Mouse (Mus musculus) retina, adult 2 months (tissue): Measurements from ENCODE around the gene Nphs1.
"Not testable (repeated sequence)": the region's sequence is repeated elsewhere in the genome, so short reads cannot be mapped to it uniquely, and the experiment has no call there.

Source experiments
- DNase-seq: peaks from one replicate; pipeline ENCODE4 v3.0.0-alpha.2; 2012; ENCODE audit warnings: low read depth, low spot score

The Nphs1 gene

DNA sequence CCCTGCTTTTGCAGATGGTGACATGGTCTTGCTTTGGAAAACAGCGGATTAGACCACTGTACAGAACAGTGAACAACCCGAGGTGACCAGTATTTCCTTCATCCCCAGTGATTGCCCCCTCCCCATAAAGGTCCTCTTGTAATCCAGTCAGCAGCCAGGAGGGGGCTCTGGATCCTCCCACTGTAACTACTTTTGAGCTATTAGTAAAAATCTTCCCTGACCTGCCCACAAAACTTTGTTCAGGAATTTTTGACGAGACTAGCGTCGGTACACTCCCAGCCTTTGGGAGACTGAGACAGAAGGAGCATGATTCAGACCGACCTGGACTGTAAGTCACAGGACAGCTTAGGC is 32.8 kb downstream of the Nphs1 start:
- DNase-seq, result no peak

DNA sequence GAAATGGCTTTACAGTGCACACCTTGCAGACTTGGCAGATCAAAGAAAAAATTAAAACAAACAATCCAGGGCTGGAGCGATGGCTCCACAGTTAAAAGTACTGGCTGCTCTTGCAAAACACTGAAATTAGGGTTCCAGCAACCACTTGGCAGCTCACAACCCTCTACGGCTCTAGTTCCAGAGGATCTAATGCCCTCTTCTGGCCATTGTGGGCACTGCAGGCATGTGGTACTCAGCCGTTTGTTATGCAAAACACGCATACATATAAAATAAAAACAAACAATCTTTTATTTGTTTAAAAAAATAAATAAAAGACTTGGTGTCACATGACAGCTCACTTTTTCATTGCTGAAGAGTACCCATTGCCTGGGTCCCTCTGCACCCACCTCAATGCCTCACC is 34.6 kb downstream of the Nphs1 start:
- peak; percentile 39 for DNase-seq

DNA sequence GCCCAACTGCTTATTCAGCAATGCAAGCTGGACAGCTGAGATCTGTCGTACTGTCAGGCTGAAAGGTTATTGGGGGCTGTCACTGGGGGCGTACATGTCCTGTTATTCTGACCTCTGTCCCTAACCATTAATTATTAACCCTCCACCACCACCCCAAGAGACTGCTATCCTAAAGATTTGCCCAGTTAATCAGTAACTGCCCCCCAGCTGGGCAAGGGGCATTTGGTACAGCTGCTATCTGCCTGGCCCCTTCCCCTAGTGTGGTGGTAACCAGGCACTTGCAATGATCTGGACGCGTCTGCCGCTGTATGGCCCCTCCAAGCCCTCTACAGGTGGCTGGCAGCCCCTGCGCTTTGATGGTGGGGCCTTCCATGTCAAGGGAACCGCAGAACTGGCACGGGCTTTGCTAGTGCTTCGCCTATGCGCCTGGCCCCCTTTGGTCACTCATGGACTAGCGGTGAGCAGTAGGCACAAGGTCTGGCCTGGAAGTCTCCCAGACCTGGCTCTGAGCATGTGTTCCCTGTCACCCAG is 35.4 kb downstream of the Nphs1 start, which contains the start of gene Prodh2:
Gene Prodh2 (plus strand): TSS at position 222 of the 531 bp plus-strand sequence.
- no peak for DNase-seq

DNA sequence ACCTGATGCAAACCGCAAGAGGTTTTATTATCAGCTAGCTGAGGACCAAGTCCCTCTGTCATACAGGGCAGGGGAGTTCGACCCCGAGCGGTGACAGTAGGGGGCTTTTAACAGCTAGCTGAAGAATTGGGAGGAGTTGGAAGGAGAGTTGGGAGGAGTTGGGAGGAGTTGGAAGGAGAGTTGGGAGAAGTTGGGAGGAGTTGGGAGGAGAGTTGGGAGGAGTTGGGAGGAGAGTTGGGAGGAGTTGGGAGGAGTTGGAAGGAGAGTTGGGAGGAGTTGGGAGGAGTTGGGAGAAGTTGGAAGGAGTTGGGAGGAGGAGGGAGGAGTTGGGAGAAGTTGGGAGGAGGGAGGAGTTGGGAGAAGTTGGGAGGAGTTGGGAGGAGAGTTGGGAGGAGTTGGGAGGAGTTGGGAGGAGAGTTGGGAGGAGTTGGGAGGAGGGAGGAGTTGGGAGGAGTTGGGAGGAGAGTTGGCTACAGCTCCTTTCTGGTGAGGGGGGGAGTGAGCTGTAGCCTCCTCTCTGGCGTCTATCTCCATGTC is 37.5 kb downstream of the Nphs1 start:
- not testable (repeated sequence) for DNase-seq

DNA sequence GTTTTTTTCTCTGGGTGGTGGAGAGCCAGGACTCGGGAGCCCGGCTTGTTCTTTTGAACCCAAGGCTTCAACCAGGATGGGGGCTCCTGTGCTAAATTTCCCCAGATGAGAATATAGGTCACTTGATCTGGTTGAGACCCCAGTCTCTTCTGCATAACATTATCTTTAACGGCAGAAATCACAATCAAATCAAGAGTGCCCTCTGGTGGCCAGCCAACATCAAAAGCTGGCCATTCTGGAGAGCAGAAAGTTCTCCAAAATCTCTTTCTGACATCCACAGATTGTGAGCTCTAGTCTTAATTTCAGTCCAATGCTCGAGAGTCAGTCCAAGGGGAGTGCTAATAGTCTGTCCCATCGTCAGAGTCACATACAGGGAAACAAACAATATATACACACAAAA is 43.0 kb downstream of the Nphs1 start:
- not testable (repeated sequence) for DNase-seq

DNA sequence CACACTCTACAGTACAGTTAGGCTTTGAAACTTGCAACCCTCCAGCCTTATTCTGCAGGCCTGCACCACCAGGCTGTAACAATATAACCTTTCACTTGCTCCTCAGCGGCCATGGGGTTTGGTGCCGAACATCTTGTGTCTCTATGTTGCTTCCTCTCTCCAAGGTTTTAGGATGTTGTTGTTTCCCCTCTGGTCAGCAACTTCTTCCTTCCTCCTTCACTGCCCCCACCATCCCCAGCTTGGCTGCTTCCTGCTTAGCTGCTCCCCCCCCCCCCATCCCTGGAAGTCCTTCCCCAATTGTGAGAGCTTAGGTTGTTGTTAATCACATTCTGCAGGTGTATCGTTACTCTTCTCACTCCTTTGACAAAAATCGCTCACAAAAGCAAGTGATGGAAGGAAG is 49.9 kb downstream of the Nphs1 start:
- no peak for DNase-seq

DNA sequence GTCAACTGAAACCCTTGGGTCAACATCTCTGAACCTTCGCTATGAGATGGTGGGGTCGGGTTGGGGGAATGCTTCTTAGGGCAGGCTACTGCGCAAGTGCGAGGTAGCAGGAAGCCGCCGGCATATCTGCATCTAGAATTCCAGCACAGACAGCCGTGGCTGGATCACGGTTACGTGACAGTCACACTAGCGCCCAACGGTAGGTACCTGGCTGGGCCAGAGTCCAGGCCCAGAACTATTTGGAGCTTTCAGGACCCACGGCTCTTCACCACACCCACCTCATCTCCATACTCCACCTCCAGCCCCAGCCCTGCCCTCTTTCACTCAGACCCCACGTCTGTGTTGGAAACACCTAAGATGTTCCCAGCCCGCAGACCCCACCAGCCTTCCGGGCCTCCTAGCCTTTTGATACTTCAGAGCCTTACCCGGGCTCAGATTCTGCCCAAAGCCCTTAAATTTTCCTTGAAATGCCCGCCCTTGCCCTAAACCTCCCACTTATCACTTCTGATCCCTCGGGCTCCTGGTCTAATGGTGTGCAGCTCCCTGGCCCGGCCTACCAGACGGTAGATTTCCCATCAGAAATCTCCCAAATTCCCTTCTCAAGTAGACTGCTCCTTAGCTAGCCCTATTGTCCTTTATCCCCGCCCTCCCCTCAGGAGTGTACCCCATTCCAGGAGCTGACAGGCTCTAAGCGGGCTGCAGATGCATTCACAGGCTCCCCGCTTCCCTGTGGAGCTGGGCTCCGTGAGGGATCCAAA is 57.1 kb downstream of the Nphs1 start:
- DNase-seq, result no peak

DNA sequence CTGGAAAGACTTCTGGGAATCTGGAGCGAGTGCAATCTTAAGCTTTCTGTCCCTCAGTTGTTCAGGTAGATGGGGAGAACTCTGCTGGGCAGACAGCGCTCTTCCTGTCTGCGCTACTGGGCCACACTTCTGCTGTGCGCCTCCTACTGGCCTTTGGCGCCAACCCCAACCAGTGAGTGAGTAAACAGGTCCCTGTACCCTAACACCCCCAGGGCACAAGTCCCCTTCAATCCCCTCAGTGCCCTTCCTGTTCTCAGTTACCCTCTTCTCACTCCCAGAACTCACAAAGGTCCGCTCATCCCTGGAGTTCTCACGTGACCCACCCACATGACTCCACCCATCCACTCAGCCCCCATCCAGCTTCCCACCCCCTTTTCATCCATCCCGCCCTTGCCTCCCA is 60.2 kb downstream of the Nphs1 start:
- DNase-seq, result no peak

DNA sequence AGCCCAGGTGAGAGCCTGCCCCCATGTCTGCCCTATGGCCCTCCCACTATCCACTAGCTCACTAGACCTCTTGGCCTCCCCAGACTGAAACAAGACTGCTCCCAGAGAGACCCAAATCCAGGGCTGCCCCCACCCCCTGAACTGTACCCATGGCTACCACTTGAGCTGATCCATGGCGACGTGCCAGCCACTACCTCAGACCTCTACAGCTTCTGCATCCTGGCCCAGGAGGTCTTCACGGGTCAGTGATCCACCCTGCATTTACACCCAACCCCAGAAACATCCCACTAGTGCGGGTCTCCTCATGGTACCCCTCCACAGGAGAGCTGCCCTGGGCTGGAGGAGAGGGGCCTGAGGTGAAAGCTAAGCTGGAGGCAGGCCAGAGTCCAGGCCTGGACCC is 62.3 kb downstream of the Nphs1 start:
- no peak for DNase-seq

DNA sequence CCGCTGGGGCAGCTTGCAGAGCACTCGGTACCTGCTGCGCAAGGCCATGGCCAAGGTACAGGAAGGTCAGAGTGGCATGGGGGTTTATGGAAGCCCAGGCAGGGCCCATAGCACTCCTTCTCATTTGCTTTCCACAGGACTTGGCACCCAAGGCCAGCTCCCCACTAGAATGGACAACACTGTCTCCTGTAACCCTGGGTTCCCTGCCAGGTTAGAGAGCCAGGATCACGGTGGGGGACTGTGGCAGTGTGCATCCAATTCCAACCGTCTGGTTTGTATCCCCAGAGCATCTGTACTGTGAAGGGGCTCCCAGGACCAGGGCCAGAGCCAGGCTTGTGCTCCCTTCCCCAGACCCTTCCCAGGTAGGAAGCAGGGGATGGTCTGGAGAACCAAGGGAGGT is 62.7 kb downstream of the Nphs1 start:
- no peak for DNase-seq

DNA sequence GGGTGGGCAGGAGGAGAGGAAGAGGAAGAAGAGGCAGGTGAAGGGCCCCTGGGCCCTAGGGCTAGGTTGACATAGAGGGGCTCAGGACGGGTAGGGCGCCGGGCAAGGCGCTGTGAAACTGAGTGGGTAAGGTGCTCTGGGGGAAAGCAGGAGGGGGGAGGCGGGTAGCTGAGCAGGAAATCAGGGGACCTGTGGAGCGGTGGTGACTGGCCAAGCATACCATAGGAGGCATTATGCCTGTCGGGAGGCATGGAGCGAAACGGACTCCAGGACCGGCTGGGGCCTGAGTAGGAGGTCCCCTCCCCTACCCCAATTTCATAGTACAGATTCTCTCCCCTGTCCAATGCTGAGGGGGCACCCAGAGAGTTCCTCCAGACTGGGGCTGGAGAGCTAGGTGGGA is 64.8 kb downstream of the Nphs1 start:
- DNase-seq, result no peak

DNA sequence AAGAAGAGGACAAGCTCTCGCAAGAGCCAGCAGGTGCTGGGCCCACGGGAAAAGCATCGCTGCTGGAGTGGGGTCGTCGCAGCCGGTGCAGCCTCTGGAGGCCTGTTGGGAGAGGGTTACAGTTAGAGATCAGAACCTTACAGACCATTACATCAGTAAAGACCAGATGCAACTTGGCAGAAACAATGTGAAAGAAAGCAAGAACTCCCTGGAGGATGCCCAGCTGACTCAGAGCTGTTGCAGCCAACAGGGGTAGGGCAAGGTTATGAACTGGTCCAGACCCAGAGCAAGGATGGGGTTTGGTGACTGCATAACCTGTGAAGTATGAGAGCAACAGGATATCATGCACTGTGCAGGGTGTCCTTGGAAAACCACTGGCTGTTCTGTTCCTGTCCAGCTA is 66.4 kb downstream of the Nphs1 start:
- DNase-seq, result no peak

DNA sequence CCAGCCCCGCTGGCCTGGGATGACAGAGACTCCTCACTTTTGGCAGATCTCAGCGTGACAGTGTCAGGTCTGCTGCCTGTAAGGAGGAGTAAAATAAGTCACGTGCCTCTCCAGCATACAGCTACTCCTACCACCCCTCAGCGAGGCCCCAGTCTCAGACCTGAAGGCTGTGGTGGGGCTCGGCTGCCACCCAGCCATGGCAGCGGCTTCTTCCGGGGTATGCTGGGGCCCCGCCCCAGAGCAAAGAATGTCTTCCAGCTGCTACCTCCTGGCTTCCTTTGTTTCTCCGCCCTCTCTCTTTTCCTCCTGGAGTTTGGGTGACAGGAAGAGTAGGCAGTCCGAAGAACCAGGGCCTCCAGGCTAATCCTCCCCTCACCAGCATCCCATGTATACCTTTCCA is 67.8 kb downstream of the Nphs1 start:
- DNase-seq, result no peak

DNA sequence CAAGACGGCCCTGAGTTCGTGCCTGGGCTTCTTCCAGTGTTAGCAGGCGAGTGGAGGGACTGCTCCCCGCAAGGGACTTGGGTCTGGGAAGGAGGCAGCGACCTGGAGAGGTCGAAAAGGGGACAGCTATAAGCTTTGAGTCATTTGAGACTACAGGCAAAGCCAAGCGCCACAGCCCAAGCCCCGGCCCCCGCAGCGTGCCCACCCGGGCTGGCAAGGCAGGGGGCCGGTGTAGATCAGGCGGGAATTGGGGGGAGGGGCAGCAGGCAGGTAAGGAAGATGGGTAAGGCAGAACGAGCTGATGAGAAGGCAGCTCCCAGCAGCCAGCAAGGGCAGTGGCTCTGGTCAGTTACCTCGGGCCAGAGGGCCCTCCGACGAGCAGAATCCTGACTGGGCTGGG is 68.3 kb downstream of the Nphs1 start:
- no peak for DNase-seq

DNA sequence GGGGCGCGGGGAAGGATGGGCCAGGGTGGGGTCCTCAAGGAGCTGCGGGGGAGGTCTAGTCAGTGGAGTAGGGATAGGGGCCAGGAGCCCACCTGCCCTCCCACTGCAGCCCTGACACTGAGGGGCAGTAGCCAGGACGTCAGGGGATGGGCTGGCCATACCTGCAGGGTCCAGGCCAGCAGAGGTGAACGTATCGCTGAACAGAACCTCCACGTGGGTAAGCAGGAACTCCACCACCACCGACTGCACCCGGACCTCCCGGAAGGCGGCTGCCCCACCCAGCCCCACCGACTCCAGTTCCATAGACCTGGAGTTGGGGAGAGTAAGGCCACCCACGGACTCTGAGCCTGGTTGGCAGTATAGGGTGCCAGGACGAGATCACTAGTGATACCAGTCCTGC is 68.9 kb downstream of the Nphs1 start:
- no peak for DNase-seq

DNA sequence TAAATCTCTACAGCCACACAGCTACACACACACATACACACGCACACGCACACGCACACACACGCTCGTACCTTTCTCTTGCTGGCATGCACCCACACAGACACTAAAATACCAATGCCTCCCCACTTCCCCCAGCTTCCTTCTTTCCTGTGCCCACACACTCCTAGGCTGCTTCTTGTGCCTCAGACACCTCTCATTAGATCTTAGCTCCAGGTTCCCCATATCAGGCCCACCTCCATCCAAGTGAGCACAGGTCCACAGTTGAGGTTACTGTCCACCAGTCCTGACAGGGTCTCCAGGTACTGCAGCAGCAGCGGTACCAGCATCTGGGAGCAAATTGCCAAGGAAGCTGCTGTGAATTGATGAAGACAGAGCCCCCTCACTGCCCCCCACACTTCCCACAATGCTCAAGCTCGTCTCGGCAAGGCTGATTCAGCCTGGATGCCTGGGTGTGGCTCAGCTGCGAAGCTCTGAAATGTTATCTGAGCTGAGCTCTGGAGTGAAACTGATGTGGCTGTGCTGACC is 73.2 kb downstream of the Nphs1 start:
- no peak for DNase-seq

DNA sequence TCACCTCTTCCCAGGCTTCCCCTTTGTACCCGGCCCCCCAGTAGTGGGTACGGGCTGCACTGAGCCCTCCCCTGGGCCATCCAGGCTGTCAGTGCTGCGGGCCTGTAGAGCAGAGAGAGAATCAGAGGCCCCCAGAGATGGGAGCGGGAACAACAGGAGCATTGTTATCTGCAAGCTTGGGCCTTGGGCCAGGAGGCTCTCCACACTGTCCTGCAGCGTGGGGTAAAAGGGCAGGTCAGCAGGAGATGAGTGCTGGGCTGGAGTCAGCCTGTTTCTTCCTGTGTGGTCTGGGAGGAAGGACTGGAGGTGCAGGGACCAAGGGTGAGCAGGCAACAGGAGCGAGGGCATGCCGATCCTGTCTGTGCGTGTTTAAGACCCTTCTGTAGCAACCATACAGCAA is 74.8 kb downstream of the Nphs1 start:
- DNase-seq, result no peak

DNA sequence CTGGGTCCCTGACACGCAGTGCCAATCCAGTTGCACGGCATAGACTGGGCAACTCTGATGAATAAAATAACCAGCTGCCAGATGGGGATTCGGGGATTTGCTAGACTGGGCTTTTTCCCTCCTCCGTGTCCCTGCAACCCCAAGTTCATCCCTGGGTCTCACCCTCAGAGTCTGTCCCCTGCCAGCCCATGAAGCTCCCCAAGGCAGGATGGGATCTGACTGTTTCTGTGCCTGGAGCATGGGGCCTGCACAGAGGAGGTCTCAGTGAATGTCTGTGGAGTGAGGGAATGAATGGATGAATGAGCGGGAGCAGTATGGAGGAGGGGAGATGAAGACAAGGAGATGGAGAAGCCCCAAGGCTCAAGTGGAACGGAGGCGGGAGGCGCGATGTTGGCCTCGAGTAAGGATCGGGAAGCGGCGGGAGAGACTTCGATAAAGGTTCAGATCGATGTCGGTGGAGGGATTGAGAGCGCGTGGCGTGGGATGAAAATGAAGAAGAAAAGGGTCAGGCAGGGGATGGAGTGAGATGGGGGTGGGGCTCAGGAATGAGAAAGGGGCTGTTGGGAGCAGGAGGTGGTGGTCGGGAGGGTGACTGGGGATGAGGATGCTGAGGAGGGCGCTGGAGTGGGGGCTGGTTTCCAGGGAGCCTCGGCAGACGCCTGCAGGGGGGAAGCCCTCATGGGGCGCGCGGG is 76.0 kb downstream of the Nphs1 start:
- DNase-seq, result no peak

DNA sequence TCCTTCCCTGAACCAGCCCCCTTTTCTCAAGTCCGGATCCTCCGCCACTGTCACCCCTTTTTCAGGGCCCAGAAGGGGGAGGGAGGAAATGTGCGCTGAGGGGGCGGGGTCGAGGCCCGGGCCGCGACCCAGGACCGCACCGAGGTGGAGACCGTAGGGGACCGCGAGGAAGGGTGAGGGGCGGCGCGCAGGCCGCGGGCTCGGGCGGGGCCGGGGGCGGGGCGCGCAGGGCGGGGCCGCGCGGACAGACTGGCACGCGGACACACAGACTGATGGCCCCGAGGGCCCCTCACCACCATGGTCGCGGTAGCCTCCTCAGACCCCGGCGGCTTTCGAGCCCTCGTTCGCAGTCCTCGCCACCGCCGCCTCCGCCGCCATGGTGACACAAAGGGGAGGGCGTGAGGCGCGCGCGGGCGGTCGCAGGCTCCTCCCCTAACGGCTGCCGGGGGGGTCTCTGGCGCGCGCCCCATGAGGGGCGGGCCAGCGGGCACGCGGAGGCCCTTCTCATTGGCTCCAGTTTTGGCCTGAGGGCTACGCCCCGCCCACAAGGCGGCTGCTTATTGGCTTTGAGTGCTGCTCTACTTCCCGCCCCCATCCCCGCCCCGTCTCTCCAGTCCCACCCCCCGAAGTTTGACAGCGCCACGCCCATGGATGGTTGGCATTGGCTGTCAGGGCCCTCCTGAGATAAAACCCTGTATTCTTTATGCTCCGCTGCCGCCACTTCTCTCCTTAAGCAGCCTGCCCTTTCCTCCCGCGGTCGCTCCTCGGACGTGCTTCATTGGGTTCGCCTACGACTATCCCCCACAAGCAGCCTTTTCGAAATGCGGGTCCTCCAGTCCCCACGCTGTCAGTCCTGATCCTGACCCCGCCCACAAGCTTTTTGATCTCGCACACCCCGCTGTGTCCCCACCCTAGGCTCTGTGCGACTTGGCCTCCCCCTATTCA is 76.8 kb downstream of the Nphs1 start, which contains the start of gene Arhgap33:
Gene Arhgap33 (minus strand): TSS at position 428 of the 945 bp plus-strand sequence.
- peak; percentile 95 for DNase-seq
